Mouse (Mus musculus) testis, adult 2 months (tissue): ENCODE measurements around the gene Tmem43. TPM values are rescaled to one million over a fixed set of nuclear protein-coding genes. Genes with fewer than 3 reads are reported as not detected.

Experiments used
- H3K27ac ChIP-seq: fragments of 200-500 bp; 2 replicates; pipeline ENCODE4 v1.5.1; 2012; ENCODE audit warnings: low read depth, low read length; ENCODE audit not compliant: control insufficient read depth, insufficient read depth
- H3K27me3 ChIP-seq: fragments of 200-500 bp; 2 replicates; pipeline ENCODE4 v1.6.1; 2012; ENCODE audit warnings: mild to moderate bottlenecking, low read length, moderate library complexity; ENCODE audit not compliant: control insufficient read depth, insufficient read depth
- H3K36me3 ChIP-seq: fragments of 200-500 bp; 2 replicates; pipeline ENCODE4 v1.6.1; 2012; ENCODE audit warnings: mild to moderate bottlenecking, low read length; ENCODE audit not compliant: control insufficient read depth, insufficient read depth
- H3K4me1 ChIP-seq: fragments of 200-500 bp; 2 replicates; pipeline ENCODE4 v1.6.1; 2012; ENCODE audit warnings: low read length; ENCODE audit not compliant: control insufficient read depth, insufficient read depth
- H3K4me3 ChIP-seq: fragments of 200-500 bp; 2 replicates; pipeline ENCODE4 v1.5.1; 2012; ENCODE audit warnings: low read depth, mild to moderate bottlenecking, low read length, moderate library complexity, mixed read lengths; ENCODE audit not compliant: control insufficient read depth
- CTCF ChIP-seq: fragments of 200-500 bp; IDR thresholded peaks from 2 replicates; pipeline ENCODE4 v1.5.1; 2012; ENCODE audit warnings: low read depth, mild to moderate bottlenecking, inconsistent platforms, low read length, moderate library complexity; ENCODE audit not compliant: control insufficient read depth, insufficient read depth, insufficient replicate concordance
- POLR2A ChIP-seq: fragments of 200-500 bp; IDR thresholded peaks from 2 replicates; pipeline ENCODE4 v1.6.1; 2012; ENCODE audit warnings: low read depth, mild to moderate bottlenecking, inconsistent platforms, low read length, moderate library complexity; ENCODE audit not compliant: control insufficient read depth
- polyA plus RNA-seq: library from polyadenylated mRNA; depleted of rRNA; stranded (reverse); fragments of >200 nt; gene quantifications from 2 replicates; pipeline ENCODE4 v1.2.3, GENCODE M21; 2012

Gene Tmem43
- polyA plus RNA-seq, 1 experiment = 6.1 TPM

DNA sequence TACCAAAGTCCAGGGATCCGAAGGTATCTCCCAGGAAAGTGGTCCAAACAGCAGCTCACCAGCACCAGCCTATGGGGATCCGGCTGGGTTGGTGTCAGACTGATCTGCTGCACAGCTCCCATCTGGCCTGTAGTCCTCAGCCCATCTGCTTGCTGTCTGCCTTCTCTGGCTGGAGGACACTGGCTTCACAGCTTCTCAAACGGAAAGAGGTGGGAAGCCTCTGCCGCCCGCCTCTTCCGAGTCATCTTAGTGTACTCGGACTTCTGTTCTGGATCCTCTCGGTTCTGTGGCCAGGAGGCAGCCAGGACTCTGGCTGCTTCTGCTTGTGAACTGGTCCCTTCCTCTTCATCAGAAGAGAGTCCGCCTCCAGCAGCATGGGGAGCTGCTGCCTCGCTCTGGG, 16.4 kb downstream of the Tmem43 start:
- H3K4me1 ChIP-seq = no peaks in the 10 kb centered on the region
- TF ChIP-seq POLR2A (no peak), CTCF (no peak)
- no peak overlapping the region for H3K4me3 ChIP-seq
- no peaks in the 10 kb centered on the region for H3K36me3 ChIP-seq
- H3K27ac ChIP-seq = no peak overlapping the region
- no peaks in the 10 kb centered on the region for H3K27me3 ChIP-seq

DNA sequence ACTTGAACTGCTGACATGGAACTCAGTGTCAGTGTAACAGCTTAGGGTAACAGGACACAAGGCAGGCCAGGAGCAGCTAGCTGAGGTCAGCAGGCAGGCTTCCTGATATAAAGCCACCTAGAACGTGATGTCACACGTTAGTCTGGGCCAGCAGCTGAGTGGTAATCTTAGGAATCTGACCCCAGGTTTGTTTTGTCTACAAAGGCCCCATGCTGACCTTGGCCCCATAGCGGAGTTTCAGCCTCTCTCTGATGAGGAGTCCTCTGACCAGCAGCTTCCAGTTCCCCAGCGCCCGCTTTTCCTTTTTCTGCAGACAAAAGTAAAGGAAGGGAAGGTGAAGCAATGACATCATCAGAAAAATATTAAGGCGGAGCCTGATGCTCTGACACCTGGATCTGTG, 17.5 kb downstream of the Tmem43 start:
- Histone ChIP-seq H3K27me3 (no peaks in the 10 kb centered on the region), H3K27ac (no peak overlapping the region), H3K36me3 (no peaks in the 10 kb centered on the region), H3K4me3 (no peak overlapping the region), H3K4me1 (no peaks in the 10 kb centered on the region)
- TF ChIP-seq CTCF (no peak), POLR2A (no peak)

DNA sequence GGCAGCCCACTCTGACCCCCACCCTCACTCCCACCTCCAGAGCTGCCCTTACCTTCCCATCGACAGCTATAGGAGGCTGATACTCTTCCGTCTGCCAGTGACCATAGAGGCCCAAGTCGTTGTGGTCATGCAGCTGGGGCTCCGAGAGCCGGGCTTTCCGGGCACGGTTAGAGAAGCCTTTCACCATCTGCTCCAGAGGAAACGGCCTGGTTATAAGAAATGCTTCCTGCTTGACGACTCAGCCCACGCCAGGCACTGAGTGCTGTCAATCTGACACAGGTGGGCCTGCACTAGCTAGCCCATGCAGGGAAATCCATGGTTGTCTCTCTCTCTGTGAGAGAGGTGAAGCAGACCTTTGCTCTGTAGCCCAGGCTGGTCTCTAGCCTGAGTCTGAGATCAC, 19.6 kb downstream of the Tmem43 start:
- Histone ChIP-seq H3K36me3 (no peaks in the 10 kb centered on the region), H3K27me3 (no peaks in the 10 kb centered on the region), H3K4me1 (no peaks in the 10 kb centered on the region), H3K4me3 (no peak overlapping the region), H3K27ac (no peak overlapping the region)
- TF ChIP-seq CTCF (no peak), POLR2A (no peak)

DNA sequence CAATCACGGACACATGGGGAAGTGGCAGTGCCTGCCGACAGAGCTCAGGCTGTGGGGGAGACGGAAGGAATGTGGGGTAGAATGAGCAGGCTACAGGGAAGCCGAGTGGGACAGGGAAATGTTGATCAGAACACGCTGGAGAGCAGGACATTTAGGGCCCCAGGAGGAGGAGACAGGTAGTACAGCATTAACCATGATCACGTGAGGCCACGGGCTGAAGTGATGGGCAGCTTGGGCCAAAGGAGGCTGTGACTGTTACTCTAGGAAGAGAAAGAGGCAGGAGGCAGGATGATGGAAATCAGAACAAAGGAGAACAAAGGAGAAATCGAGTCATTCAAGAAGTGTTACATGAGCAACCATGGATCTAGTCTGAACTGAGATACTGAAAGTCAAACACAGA, 21.0 kb downstream of the Tmem43 start:
- TF ChIP-seq POLR2A = no peak
- TF ChIP-seq CTCF = no peak
- no peak overlapping the region for H3K4me3 ChIP-seq
- H3K36me3 ChIP-seq = no peaks in the 10 kb centered on the region

DNA sequence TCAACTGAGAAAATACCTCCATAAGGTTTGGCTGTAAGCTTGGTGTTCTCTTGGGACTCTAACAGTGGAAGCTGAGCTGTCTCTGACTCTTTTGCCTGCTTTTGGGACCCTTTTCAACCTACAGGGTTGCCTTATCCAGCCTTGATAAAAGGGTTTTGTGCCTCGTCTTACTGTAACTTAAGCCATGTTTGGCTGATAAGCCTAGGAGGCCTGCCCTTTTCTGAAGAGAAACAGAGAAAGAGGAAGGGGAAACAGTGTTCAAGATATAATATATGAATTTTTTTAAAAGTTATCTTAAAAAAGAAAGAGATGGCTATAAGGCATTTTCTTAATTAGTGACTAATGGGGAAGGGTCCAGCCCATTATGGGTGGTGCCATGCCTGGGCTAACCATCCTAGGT, 29.8 kb downstream of the Tmem43 start:
- peaks cover 1% of the 10 kb centered on the region for H3K36me3 ChIP-seq
- H3K4me1 ChIP-seq = no peaks in the 10 kb centered on the region
- TF ChIP-seq CTCF (no peak), POLR2A (no peak)
- no peaks in the 10 kb centered on the region for H3K27me3 ChIP-seq
- H3K4me3 ChIP-seq = no peak overlapping the region
- H3K27ac ChIP-seq = no peak overlapping the region

More for the DNA sequence above, 21.0 kb downstream of the Tmem43 start:
- H3K27me3 ChIP-seq = no peaks in the 10 kb centered on the region
- no peak overlapping the region for H3K27ac ChIP-seq
- H3K4me1 ChIP-seq = no peaks in the 10 kb centered on the region

DNA sequence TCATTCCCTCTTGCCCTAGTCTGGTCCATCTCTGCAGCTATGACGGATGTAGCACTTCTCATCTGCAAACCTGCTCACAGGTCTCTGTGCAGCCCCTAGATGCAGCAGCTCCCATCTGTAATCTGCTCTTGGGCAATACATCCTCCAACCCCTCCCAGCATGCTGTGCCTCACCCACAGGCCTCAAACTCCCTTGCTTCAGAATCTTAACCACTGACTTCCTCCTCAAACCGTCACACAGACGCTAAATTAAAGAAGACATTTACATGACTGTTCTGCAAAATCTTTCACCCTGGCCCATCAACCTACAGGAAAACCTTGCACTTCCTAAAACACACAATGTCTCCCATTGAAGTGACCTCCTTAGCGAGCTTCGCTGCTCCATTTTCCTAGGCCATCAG, 32.5 kb downstream of the Tmem43 start:
- no peaks in the 10 kb centered on the region; the same call in 1 of the 2 replicates for H3K36me3 ChIP-seq
- TF ChIP-seq CTCF = no peak
- no peak for TF ChIP-seq POLR2A
- no peak overlapping the region for H3K27ac ChIP-seq
- no peaks in the 10 kb centered on the region for H3K4me1 ChIP-seq
- H3K4me3 ChIP-seq = no peak overlapping the region
- no peaks in the 10 kb centered on the region for H3K27me3 ChIP-seq

DNA sequence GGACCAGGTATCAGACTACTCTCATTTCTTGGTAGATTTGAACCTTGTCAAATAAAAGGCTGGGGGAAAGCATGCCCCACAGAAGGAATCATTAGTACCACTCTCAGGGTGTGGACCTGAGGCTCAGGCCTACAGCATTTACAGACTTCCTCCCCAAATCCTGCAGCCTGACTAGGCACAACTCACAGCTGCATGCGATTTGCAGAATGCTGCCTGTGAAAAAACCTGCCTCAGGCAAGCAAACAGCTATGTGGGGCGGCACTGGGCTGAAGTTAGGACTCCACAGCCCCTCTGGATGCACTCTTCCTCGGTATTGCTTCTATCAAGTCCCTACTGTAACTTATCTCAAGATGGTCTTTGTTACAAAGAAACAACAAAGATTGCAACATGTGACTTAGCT, 34.5 kb downstream of the Tmem43 start:
- Histone ChIP-seq H3K27me3 (no peaks in the 10 kb centered on the region), H3K4me3 (no peak overlapping the region), H3K36me3 (no peaks in the 10 kb centered on the region; the same call in 1 of the 2 replicates), H3K27ac (no peak overlapping the region), H3K4me1 (no peaks in the 10 kb centered on the region)
- TF ChIP-seq CTCF (no peak), POLR2A (no peak)

DNA sequence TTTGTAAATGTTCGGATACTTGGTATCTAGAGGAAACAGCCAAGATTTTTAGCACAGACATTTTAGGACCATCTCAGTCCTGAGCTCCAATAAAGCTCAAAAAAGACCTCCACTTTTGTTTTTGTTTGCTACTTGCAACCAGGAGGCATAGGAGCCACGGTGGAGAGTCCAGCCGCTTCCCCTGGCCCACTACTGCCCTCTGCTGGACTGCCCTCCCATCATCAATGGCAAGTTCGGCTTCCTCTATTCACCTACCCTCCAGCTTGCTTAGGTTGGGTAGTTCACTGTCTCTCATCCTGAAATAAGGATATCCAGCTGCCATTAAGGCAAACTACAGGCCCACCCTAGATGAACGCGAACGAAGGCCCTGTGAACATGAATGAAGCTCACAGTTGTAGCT, 35.8 kb downstream of the Tmem43 start:
- Histone ChIP-seq H3K27me3 (no peaks in the 10 kb centered on the region), H3K27ac (no peak overlapping the region), H3K4me3 (no peak overlapping the region), H3K4me1 (no peaks in the 10 kb centered on the region), H3K36me3 (no peaks in the 10 kb centered on the region; the same call in 1 of the 2 replicates)
- TF ChIP-seq POLR2A (no peak), CTCF (peak; percentile 78; the same call in 1 of the 2 replicates)
